Mouse (Mus musculus) lung, postnatal 0 days (tissue): ENCODE measurements around the gene Pla2g2f. TPM values are rescaled to one million over a fixed set of nuclear protein-coding genes. Genes with fewer than 3 reads are reported as not detected.

Experiments used
- ATAC-seq: fragments of 200-750 bp; cut with Nextera tagmentation; 2 replicates; pipeline ENCODE4 v1.8.0; 2017; ENCODE audit warnings: moderate library complexity
- DNase-seq: peaks from one replicate; pipeline ENCODE4 v3.0.0-alpha.2; 2016; ENCODE audit warnings: low spot score
- H3K27ac ChIP-seq: fragments of 300-500 bp; sonication (generic); 2 replicates; pipeline ENCODE4 v1.5.1; 2014; ENCODE audit warnings: antibody characterized with exemption, mild to moderate bottlenecking, low read length, mixed read lengths
- H3K27me3 ChIP-seq: fragments of 300-500 bp; sonication (generic); replicated peaks from 2 replicates; pipeline ENCODE4 v1.6.1; 2014; ENCODE audit warnings: low read length, mixed read lengths; ENCODE audit not compliant: insufficient read depth
- H3K36me3 ChIP-seq: fragments of 300-500 bp; sonication (generic); 2 replicates; pipeline ENCODE4 v1.6.1; 2014; ENCODE audit warnings: low read length, mixed read lengths; ENCODE audit not compliant: insufficient read depth
- H3K4me1 ChIP-seq: fragments of 300-500 bp; sonication (generic); 2 replicates; pipeline ENCODE4 v1.6.1; 2014; ENCODE audit warnings: antibody characterized with exemption, low read depth, low read length, mixed read lengths; ENCODE audit not compliant: insufficient read depth
- H3K4me2 ChIP-seq: fragments of 300-500 bp; sonication (generic); replicated peaks from 2 replicates; pipeline ENCODE4 v1.6.1; 2014; ENCODE audit warnings: low read depth, mild to moderate bottlenecking, low read length, moderate library complexity, mixed read lengths
- H3K4me3 ChIP-seq: fragments of 300-500 bp; sonication (generic); 2 replicates; pipeline ENCODE4 v1.5.1; 2014; ENCODE audit warnings: low read depth, low read length
- H3K9ac ChIP-seq: fragments of 300-500 bp; sonication (generic); replicated peaks from 2 replicates; pipeline ENCODE4 v1.6.1; 2014; ENCODE audit warnings: low read depth, mild to moderate bottlenecking
- H3K9me3 ChIP-seq: fragments of 300-500 bp; sonication (generic); 2 replicates; pipeline ENCODE4 v1.6.1; 2016; ENCODE audit warnings: low read length, mixed read lengths
- CTCF ChIP-seq: IDR thresholded peaks from 2 replicates; pipeline ENCODE4 v1.5.1; 2016; ENCODE audit warnings: antibody characterized with exemption, mild to moderate bottlenecking
- EP300 ChIP-seq: IDR thresholded peaks from 2 replicates; pipeline ENCODE4 v1.6.1; 2016; ENCODE audit warnings: antibody characterized with exemption, mild to moderate bottlenecking, control low read depth
- WGBS: fragments of 180-500 bp; shearing (Covaris S2); extraction: QIAGEN DNeasy Blood & Tissue Kit; methylation state at CpG from one replicate; pipeline ENCODE4 v1.1.7; 2014; 5-methylcytosine and 5-hydroxymethylcytosine counted together
- polyA plus RNA-seq: library from polyadenylated mRNA; unstranded; fragments of >200 nt; fragmentation: Nextera tagmentation; extraction: Ambion mirVana; gene quantifications from 2 replicates; pipeline ENCODE4 v1.2.1, GENCODE M21; 2015

Gene Pla2g2f
- polyA plus RNA-seq, 1 experiment from 2014 or later: not detected

DNA sequence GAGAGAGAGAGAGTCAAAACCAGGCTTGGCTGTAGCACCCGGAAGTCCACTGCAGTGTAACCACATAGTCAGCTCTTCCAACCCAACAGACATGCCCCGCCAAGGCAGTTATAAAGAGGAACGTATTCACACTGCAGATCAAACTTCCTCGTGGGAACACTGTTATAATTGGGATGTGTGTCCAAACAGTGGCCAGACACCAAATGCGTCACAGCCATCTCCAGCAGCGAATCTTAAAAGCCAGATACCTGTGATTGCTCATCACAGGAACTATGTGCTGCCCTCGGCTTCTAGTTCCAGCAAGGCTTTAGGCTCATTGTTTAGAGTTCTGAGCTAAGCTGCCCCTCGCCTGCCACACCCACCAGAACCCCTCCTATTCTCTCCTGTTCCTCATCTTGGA, 54.9 kb downstream of the Pla2g2f start:
- no peak for TF ChIP-seq CTCF
- TF ChIP-seq EP300: no peak
- Histone ChIP-seq H3K4me1 (no peaks in the 10 kb centered on the region), H3K4me3 (no peak overlapping the region), H3K9ac (no peak overlapping the region), H3K4me2 (no peak overlapping the region), H3K9me3 (no peaks in the 10 kb centered on the region), H3K27me3 (no peaks in the 10 kb centered on the region), H3K27ac (no peak overlapping the region), H3K36me3 (no peaks in the 10 kb centered on the region)
- 58% methylated on average over 8 of the region's 8 CpGs for WGBS
- ATAC-seq (no peak), DNase-seq (no peak)

DNA sequence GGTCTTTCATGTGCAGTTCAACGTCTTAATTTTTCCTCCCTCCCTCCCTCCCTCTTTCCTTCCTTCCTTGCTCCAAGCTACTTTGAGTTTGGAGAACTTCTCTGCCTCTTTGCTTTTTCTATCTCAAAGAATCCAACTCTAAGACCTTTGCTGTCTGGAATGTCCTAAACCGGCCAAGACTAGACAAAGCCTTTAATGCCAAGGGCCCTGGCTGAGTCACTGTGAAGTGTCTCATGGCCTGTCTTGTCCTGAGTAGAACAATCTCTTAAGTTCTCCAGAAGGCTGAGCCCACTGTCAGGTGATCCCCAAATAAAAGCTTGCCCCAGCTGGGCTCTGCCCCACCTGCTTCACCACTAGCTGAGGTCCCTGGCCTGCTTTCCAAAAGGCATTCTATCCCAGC, 55.4 kb downstream of the Pla2g2f start:
- no peaks in the 10 kb centered on the region for H3K27me3 ChIP-seq
- no peak for DNase-seq
- no peak overlapping the region for H3K4me3 ChIP-seq
- no peaks in the 10 kb centered on the region for H3K4me1 ChIP-seq
- no peak for ATAC-seq
- TF ChIP-seq EP300 (no peak), CTCF (no peak)
- H3K4me2 ChIP-seq: no peak overlapping the region
- no peak overlapping the region for H3K9ac ChIP-seq
- no peaks in the 10 kb centered on the region for H3K36me3 ChIP-seq
- 47% methylated on average over 2 of the region's 2 CpGs for WGBS
- H3K27ac ChIP-seq: no peak overlapping the region
- H3K9me3 ChIP-seq: no peaks in the 10 kb centered on the region

- DNase-seq (no peak), ATAC-seq (no peak)
- no peaks in the 10 kb centered on the region for H3K27me3 ChIP-seq
- 53% methylated on average over 8 of the region's 8 CpGs for WGBS
- H3K9me3 ChIP-seq: no peaks in the 10 kb centered on the region
- no peaks in the 10 kb centered on the region for H3K4me1 ChIP-seq
- no peak overlapping the region for H3K27ac ChIP-seq
- no peak for TF ChIP-seq CTCF
- TF ChIP-seq EP300: no peak
- H3K36me3 ChIP-seq: no peaks in the 10 kb centered on the region
- no peak overlapping the region for H3K4me2 ChIP-seq
- H3K9ac ChIP-seq: no peak overlapping the region
- H3K4me3 ChIP-seq: no peak overlapping the region
Observed at GRCm38 (mm10) chr4:138701111-138701510, 56.3 kb downstream of the Pla2g2f start.

Other genes with a start within 250 kb of the Pla2g2f start
- gene Vwa5b1, start 121.7 kb downstream of the Pla2g2f start, polyA plus RNA-seq: 0.08 and 0.12 TPM in 2 replicates
- gene Pla2g2c, start 32.8 kb downstream of the Pla2g2f start, polyA plus RNA-seq: 0.43 and 0.53 TPM in 2 replicates
- gene Ubxn10, start 20.5 kb downstream of the Pla2g2f start, polyA plus RNA-seq: 10.1 and 11.7 TPM in 2 replicates
- gene Pla2g2d, start 18.1 kb upstream of the Pla2g2f start, polyA plus RNA-seq: not detected in 2 replicates
- gene Pla2g5, start 105.9 kb upstream of the Pla2g2f start, polyA plus RNA-seq: 0.29 TPM in 1 of 2 replicates, not detected in the other
- not detected in 2 replicates for gene Gm13030, start 116.3 kb upstream of the Pla2g2f start, polyA plus RNA-seq
- not detected in 2 replicates for gene Pla2g2e, start 120.3 kb upstream of the Pla2g2f start, polyA plus RNA-seq
- gene Otud3, start 156.3 kb upstream of the Pla2g2f start, polyA plus RNA-seq: 3.7 and 4.0 TPM in 2 replicates
- gene Rnf186, start 209.5 kb upstream of the Pla2g2f start, polyA plus RNA-seq: 17.9 and 21.6 TPM in 2 replicates
- gene Tmco4, start 215.3 kb upstream of the Pla2g2f start, polyA plus RNA-seq: 8.3 and 8.5 TPM in 2 replicates